Mouse (Mus musculus): ENCODE data around the gene Pcx. TPM values are rescaled to one million over a fixed set of nuclear protein-coding genes. Genes with fewer than 3 reads are reported as not detected.

Pcx gene
- total and polyA plus RNA-seq, 3 experiments = 39.0 to 52.5 (median 44.8) TPM

DNA sequence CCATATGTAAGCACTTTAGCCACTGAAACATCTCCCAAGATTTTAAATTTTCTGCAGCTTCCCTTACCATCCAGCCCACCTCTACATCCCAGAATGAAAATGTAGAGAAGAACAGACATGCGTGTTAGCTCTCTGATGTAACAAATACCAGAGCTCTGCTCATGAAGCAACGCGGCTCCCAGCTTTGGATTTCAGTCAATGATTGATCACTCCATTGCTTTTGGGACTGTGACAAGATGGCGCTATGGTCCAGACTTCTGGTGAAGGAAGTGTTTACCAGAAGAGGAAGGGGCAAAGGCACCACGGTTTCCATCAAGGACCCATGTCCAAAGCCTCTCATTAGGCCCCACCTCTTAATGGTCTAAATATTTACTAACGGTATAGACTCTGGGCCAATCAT lies 35.6 kb downstream of the Pcx start:
- no peaks in the 10 kb centered on the region for H3K27me3 ChIP-seq (ENCODE audit: control insufficient read depth, insufficient read depth, low read length)
- TF ChIP-seq EP300 (IDR thresholded peaks at IDR 0.05; ENCODE audit: insufficient read depth, low read depth, low read length) (no peak), POLR2A (IDR thresholded peaks at IDR 0.05; ENCODE audit: insufficient read depth, low read depth, low read length) (no peak)
- H3K27ac ChIP-seq = no peak overlapping the region
- H3K9ac ChIP-seq (ENCODE audit: low read depth, low read length) = no peak overlapping the region
- no peaks in the 10 kb centered on the region for H3K79me2 ChIP-seq (replicated peaks; ENCODE audit: control insufficient read depth, insufficient read depth, low read length)
- 86% methylated on average over 6 of the region's 6 CpGs for WGBS
- no peak for DNase-seq
- intact Hi-C loops (cut with DNase I) = no loop called here
- no peak overlapping the region for H3K4me3 ChIP-seq
- H3K36me3 ChIP-seq (ENCODE audit: control insufficient read depth, insufficient read depth, low read length) = no peaks in the 10 kb centered on the region
- no peaks in the 10 kb centered on the region for H3K4me1 ChIP-seq (ENCODE audit: control insufficient read depth, insufficient read depth, low read length)

DNA sequence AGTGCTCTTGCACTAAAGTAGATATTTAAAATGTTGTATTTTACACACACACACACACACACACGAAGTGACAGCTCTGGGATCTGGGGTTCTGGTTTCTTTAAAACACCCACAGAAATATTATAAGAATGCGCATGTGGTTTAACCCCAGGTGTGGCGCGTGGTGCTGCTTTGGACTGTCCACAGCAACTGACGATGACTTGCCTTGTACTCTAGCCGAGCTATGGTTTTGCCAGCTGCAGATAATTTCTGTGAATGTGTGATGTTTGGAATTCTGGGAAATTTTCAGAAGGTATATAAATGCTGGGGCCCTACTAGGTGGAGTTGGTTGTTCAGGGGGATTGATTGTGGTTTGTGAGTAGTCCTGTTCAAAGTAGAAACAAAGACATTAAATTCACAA lies 37.5 kb downstream of the Pcx start:
- no peak overlapping the region for H3K27ac ChIP-seq
- DNase-seq = no peak
- no peaks in the 10 kb centered on the region for H3K27me3 ChIP-seq (ENCODE audit: control insufficient read depth, insufficient read depth, low read length)
- WGBS = 89% methylated on average over 6 of the region's 6 CpGs
- no peak for TF ChIP-seq EP300 (IDR thresholded peaks at IDR 0.05; ENCODE audit: insufficient read depth, low read depth, low read length)
- TF ChIP-seq CTCF (IDR thresholded peaks at IDR 0.05) = no peak
- TF ChIP-seq POLR2A (IDR thresholded peaks at IDR 0.05; ENCODE audit: insufficient read depth, low read depth, low read length) = no peak
- intact Hi-C loops (cut with DNase I) = no loop called here
- no peaks in the 10 kb centered on the region for H3K36me3 ChIP-seq (ENCODE audit: control insufficient read depth, insufficient read depth, low read length)
- no peaks in the 10 kb centered on the region for H3K4me1 ChIP-seq (ENCODE audit: control insufficient read depth, insufficient read depth, low read length)
- H3K9ac ChIP-seq (ENCODE audit: low read depth, low read length) = no peak overlapping the region
- H3K79me2 ChIP-seq (replicated peaks; ENCODE audit: control insufficient read depth, insufficient read depth, low read length) = no peaks in the 10 kb centered on the region
- H3K4me3 ChIP-seq = no peak overlapping the region

- H3K27me3 ChIP-seq (ENCODE audit: control insufficient read depth, insufficient read depth, low read length) = no peaks in the 10 kb centered on the region
- H3K27ac ChIP-seq = no peak overlapping the region
- no peaks in the 10 kb centered on the region for H3K36me3 ChIP-seq (ENCODE audit: control insufficient read depth, insufficient read depth, low read length)
- no peak overlapping the region for H3K9ac ChIP-seq (ENCODE audit: low read depth, low read length)
- intact Hi-C loops (cut with DNase I) = no loop called here
- H3K4me1 ChIP-seq (ENCODE audit: control insufficient read depth, insufficient read depth, low read length) = no peaks in the 10 kb centered on the region
- 66% methylated on average over 3 of the region's 3 CpGs for WGBS
- H3K79me2 ChIP-seq (replicated peaks; ENCODE audit: control insufficient read depth, insufficient read depth, low read length) = no peaks in the 10 kb centered on the region
- H3K4me3 ChIP-seq = no peak overlapping the region
- no peak for TF ChIP-seq CTCF (IDR thresholded peaks at IDR 0.05)
- TF ChIP-seq EP300 (IDR thresholded peaks at IDR 0.05; ENCODE audit: insufficient read depth, low read depth, low read length) = no peak
- TF ChIP-seq POLR2A (IDR thresholded peaks at IDR 0.05; ENCODE audit: insufficient read depth, low read depth, low read length) = no peak
- DNase-seq = no peak
These were observed 38.1 kb downstream of the Pcx start for GRCm38 (mm10) chr19:4548305-4548883.

DNA sequence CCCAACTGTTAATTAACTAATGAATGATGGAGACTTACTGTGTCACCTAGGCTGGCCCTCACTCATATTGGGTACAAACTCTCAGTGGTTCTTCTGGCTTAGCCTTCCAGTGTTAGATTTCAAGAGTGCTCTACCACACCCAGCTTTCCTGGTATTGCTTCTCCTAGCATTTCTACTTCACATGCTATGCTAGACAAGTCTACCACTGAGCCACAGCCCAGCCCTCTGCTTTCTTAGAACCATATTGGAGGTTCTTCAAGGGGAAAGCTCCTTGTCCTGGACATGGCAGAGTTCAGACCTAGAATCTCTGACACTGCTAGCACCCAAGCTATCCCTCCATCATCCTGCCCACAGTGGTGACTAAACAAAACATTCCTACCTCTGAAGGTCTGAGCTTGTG lies 44.0 kb downstream of the Pcx start:
- no peak for DNase-seq
- Histone ChIP-seq H3K9ac (ENCODE audit: low read depth, low read length) (no peak overlapping the region), H3K27ac (no peak overlapping the region), H3K4me1 (ENCODE audit: control insufficient read depth, insufficient read depth, low read length) (peaks cover 1% of the 10 kb centered on the region; the same call in 1 of the 2 replicates), H3K27me3 (ENCODE audit: control insufficient read depth, insufficient read depth, low read length) (no peaks in the 10 kb centered on the region), H3K36me3 (ENCODE audit: control insufficient read depth, insufficient read depth, low read length) (no peaks in the 10 kb centered on the region), H3K79me2 (replicated peaks; ENCODE audit: control insufficient read depth, insufficient read depth, low read length) (no peaks in the 10 kb centered on the region), H3K4me3 (no peak overlapping the region)
- TF ChIP-seq CTCF (IDR thresholded peaks at IDR 0.05) (no peak), POLR2A (IDR thresholded peaks at IDR 0.05; ENCODE audit: insufficient read depth, low read depth, low read length) (no peak), EP300 (IDR thresholded peaks at IDR 0.05; ENCODE audit: insufficient read depth, low read depth, low read length) (no peak)
- intact Hi-C loops (cut with DNase I) = no loop called here

DNA sequence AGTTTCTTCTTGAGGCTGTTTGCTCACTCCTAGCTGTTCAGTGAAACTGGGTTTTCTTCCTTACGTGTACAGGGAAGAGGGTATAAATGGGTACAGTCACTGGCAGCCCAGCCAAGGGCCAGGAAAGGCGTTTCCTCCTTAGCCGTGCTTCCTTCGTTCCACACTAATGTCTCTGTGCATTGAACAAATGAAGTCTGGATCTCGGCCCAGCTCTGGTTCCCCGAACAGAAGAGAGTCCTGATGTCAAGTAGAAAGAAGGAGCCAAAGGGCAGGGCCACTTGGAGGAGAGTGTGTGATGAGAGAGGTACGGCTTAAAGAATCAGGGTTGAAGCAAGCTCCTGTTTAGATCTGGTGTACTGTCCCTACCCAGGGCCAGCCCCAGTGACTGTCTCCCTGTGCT lies 44.8 kb downstream of the Pcx start:
- Histone ChIP-seq H3K79me2 (replicated peaks; ENCODE audit: control insufficient read depth, insufficient read depth, low read length) (no peaks in the 10 kb centered on the region), H3K9ac (ENCODE audit: low read depth, low read length) (no peak overlapping the region), H3K36me3 (ENCODE audit: control insufficient read depth, insufficient read depth, low read length) (no peaks in the 10 kb centered on the region), H3K27ac (no peak overlapping the region), H3K27me3 (ENCODE audit: control insufficient read depth, insufficient read depth, low read length) (no peaks in the 10 kb centered on the region), H3K4me3 (no peak overlapping the region), H3K4me1 (ENCODE audit: control insufficient read depth, insufficient read depth, low read length) (peaks cover 1% of the 10 kb centered on the region; the same call in 1 of the 2 replicates)
- no peak for DNase-seq
- intact Hi-C loops (cut with DNase I) = no loop called here
- 50% methylated on average over 7 of the region's 7 CpGs for WGBS
- TF ChIP-seq POLR2A (IDR thresholded peaks at IDR 0.05; ENCODE audit: insufficient read depth, low read depth, low read length) (no peak), CTCF (IDR thresholded peaks at IDR 0.05) (no peak), EP300 (IDR thresholded peaks at IDR 0.05; ENCODE audit: insufficient read depth, low read depth, low read length) (no peak)

- Histone ChIP-seq H3K36me3 (ENCODE audit: control insufficient read depth, insufficient read depth, low read length) (no peaks in the 10 kb centered on the region), H3K4me3 (no peak overlapping the region), H3K9ac (ENCODE audit: low read depth, low read length) (no peak overlapping the region), H3K79me2 (replicated peaks; ENCODE audit: control insufficient read depth, insufficient read depth, low read length) (no peaks in the 10 kb centered on the region), H3K27ac (no peak overlapping the region), H3K27me3 (ENCODE audit: control insufficient read depth, insufficient read depth, low read length) (no peaks in the 10 kb centered on the region), H3K4me1 (ENCODE audit: control insufficient read depth, insufficient read depth, low read length) (peaks cover 1% of the 10 kb centered on the region; the same call in 1 of the 2 replicates)
- intact Hi-C loops (cut with DNase I) = no loop called here
- no peak for DNase-seq
- TF ChIP-seq EP300 (IDR thresholded peaks at IDR 0.05; ENCODE audit: insufficient read depth, low read depth, low read length) = no peak
- no peak for TF ChIP-seq CTCF (IDR thresholded peaks at IDR 0.05)
- no peak for TF ChIP-seq POLR2A (IDR thresholded peaks at IDR 0.05; ENCODE audit: insufficient read depth, low read depth, low read length)
- WGBS = 96% methylated on average over 2 of the region's 2 CpGs
These were observed 46.5 kb downstream of the Pcx start for GRCm38 (mm10) chr19:4556787-4557186.

All from heart, adult 2 months (tissue).